Mouse (Mus musculus): ENCODE results near the gene Hspd1.

Gene Hspd1

GRCm38 (mm10) chr1:55041691-55042090, 46.4 kb downstream of the Hspd1 start:
- no peak for DNase-seq (ENCODE audit: low spot score in 2 of 2)

GRCm38 (mm10) chr1:55039944-55040343, 48.1 kb downstream of the Hspd1 start:
- DNase-seq (ENCODE audit: low spot score in 2 of 2): no peak

- DNase-seq (ENCODE audit: low spot score in 2 of 2): no peak
These were observed 56.8 kb downstream of the Hspd1 start for GRCm38 (mm10) chr1:55031026-55031779.

- DNase-seq (ENCODE audit: low spot score in 2 of 2): no peak
These were observed 58.6 kb downstream of the Hspd1 start for GRCm38 (mm10) chr1:55029446-55029845.

GRCm38 (mm10) chr1:55028512-55029249, 59.4 kb downstream of the Hspd1 start:
- DNase-seq (ENCODE audit: low spot score in 2 of 2): peak; percentile 55 to 64

- no peak for DNase-seq (ENCODE audit: low spot score in 2 of 2)
These were observed 60.1 kb downstream of the Hspd1 start for GRCm38 (mm10) chr1:55027966-55028365.
